Mouse (Mus musculus): ENCODE results near the gene Slc4a10.

The Slc4a10 gene

GRCm38 (mm10) chr2:62279777-62280176 lies 233.5 kb downstream of the Slc4a10 start:
- no peak for DNase-seq

- no peak for DNase-seq
Observed at GRCm38 (mm10) chr2:62285026-62285425, 238.8 kb downstream of the Slc4a10 start.

- DNase-seq: no peak
Observed at GRCm38 (mm10) chr2:62285847-62286246, 239.6 kb downstream of the Slc4a10 start.

GRCm38 (mm10) chr2:62287532-62287931 lies 241.3 kb downstream of the Slc4a10 start:
- no peak for DNase-seq

GRCm38 (mm10) chr2:62293846-62294245 lies 247.6 kb downstream of the Slc4a10 start:
- DNase-seq: no peak

- DNase-seq: no peak
Observed at GRCm38 (mm10) chr2:62301716-62302115, 255.5 kb downstream of the Slc4a10 start.

- DNase-seq: no peak
Observed at GRCm38 (mm10) chr2:62306978-62307377, 260.7 kb downstream of the Slc4a10 start.

GRCm38 (mm10) chr2:62307477-62307876 lies 261.2 kb downstream of the Slc4a10 start:
- no peak for DNase-seq

- no peak for DNase-seq
Observed at GRCm38 (mm10) chr2:62316930-62317329, 270.7 kb downstream of the Slc4a10 start.

- no peak for DNase-seq
Observed at GRCm38 (mm10) chr2:62319489-62319888, 273.2 kb downstream of the Slc4a10 start.

GRCm38 (mm10) chr2:62323078-62323637 lies 276.9 kb downstream of the Slc4a10 start:
- DNase-seq: no peak

- DNase-seq: no peak
Observed at GRCm38 (mm10) chr2:62325388-62325787, 279.1 kb downstream of the Slc4a10 start.

- DNase-seq: no peak
Observed at GRCm38 (mm10) chr2:62331913-62332312, 285.7 kb downstream of the Slc4a10 start.

- DNase-seq: no peak
Observed at GRCm38 (mm10) chr2:62332465-62332864, 286.2 kb downstream of the Slc4a10 start.

- DNase-seq: no peak
Observed at GRCm38 (mm10) chr2:62334397-62335243, 288.4 kb downstream of the Slc4a10 start.

- no peak for DNase-seq
Observed at GRCm38 (mm10) chr2:62337086-62337485, 290.8 kb downstream of the Slc4a10 start.

GRCm38 (mm10) chr2:62339222-62339944 lies 293.1 kb downstream of the Slc4a10 start:
- no peak for DNase-seq

GRCm38 (mm10) chr2:62341061-62341733 lies 294.9 kb downstream of the Slc4a10 start:
- DNase-seq: no peak

GRCm38 (mm10) chr2:62341734-62342128 lies 295.5 kb downstream of the Slc4a10 start:
- DNase-seq: no peak

GRCm38 (mm10) chr2:62344367-62344766 lies 298.1 kb downstream of the Slc4a10 start:
- DNase-seq: no peak

GRCm38 (mm10) chr2:62346771-62347170 lies 300.5 kb downstream of the Slc4a10 start:
- no peak for DNase-seq

- DNase-seq: no peak
Observed at GRCm38 (mm10) chr2:62347762-62348161, 301.5 kb downstream of the Slc4a10 start.

GRCm38 (mm10) chr2:62352035-62352434 lies 305.8 kb downstream of the Slc4a10 start:
- no peak for DNase-seq
